Mouse (Mus musculus): ENCODE measurements around the gene Krtap19-9b. TPM values are rescaled to one million over a fixed set of nuclear protein-coding genes. Genes with fewer than 3 reads are reported as not detected.

The Krtap19-9b gene
- polyA plus RNA-seq (2014; fragmentation: Illumina TruSeq; extraction: RNeasy Lipid Tissue Mini Kit (QIAGEN cat#74804); ENCODE audit: insufficient read depth, low read depth, low replicate concordance), result not detected

DNA sequence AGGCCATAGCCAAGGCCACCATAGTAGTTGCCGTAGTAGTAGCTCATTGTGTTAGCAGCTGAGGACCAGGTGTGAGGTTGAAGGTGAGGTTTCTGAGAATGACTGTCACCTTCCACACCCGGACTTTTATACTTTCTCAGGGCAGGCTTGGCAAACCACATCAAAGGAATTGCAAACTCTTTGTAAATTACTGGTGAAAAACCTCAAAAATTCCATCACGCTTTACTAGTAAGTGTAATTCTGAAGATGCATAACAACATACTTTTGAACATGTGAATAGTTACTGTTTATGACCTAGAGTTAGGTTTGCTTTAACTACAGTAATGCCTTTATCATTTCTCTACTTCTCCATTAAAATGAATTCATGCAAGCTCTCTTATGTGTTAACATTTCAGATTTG is at the start of gene Krtap19-9b:
Gene Krtap19-9b, minus strand, starts transcription at position 101 of the 400 bp plus-strand sequence.

DNA sequence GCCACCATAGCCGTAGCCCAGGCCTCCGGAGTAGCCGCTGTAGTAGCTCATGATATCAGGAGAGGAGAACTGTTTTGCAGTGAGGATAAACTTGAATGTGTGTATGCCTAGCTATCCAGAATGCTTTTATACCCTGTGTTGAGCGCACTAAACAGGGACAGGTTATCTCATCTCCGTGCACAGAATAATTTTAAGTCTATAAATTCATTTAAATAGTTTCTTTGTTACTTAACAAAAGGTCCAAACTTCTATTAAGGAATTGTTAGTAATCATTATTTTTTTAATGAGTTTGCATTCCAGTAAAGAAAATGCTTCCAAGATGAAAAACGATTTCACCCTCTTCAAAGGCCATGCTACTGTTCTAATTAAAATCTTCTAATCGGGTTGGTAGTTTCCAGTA is 30.7 kb upstream of the Krtap19-9b start, which contains the start of gene Krtap16-3:
Gene Krtap16-3, minus strand, starts transcription at position 101 of the 400 bp plus-strand sequence.

GRCm38 (mm10) chr16:88896357-88896756 is 35.7 kb downstream of the Krtap19-9b start, which contains the start of gene Krtap19-5:
TSS of gene Krtap19-5 (minus strand) at chr16:88896457.

DNA sequence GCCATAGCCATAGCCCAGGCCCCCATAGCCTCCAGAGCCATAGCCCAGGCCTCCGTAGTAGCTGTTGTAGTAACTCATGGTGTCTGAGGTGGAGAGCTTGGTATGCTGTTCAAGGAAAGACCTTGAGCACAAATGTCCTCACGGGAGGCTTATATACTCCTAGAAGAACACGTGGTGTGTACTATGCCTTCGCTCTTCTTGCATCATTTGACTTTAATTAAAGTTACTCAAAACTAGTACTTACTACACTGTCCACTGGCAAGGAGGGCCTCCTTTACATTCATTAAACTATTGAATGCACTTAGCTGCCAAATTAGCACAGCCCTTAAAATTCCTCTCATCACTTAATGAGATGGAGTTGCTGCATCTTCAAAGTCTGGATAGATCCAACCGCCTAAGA is 47.1 kb downstream of the Krtap19-9b start, which contains the start of gene Krtap19-4:
Gene Krtap19-4, minus strand, starts transcription at position 101 of the 400 bp plus-strand sequence.

Other genes with a start within 250 kb of the Krtap19-9b start
- not detected for gene 2310061N02Rik, start 224.3 kb downstream of the Krtap19-9b start, polyA plus RNA-seq (2014; fragmentation: Illumina TruSeq; extraction: RNeasy Lipid Tissue Mini Kit (QIAGEN cat#74804); ENCODE audit: insufficient read depth, low read depth, low replicate concordance)
- not detected for gene Krtap13-1, start 203.4 kb downstream of the Krtap19-9b start, polyA plus RNA-seq (2014; fragmentation: Illumina TruSeq; extraction: RNeasy Lipid Tissue Mini Kit (QIAGEN cat#74804); ENCODE audit: insufficient read depth, low read depth, low replicate concordance)
- gene Krtap13, start 180.6 kb downstream of the Krtap19-9b start, polyA plus RNA-seq (2014; fragmentation: Illumina TruSeq; extraction: RNeasy Lipid Tissue Mini Kit (QIAGEN cat#74804); ENCODE audit: insufficient read depth, low read depth, low replicate concordance), result not detected
- gene 2310034C09Rik, start 173.4 kb downstream of the Krtap19-9b start, polyA plus RNA-seq (2014; fragmentation: Illumina TruSeq; extraction: RNeasy Lipid Tissue Mini Kit (QIAGEN cat#74804); ENCODE audit: insufficient read depth, low read depth, low replicate concordance), result not detected
- gene 2310057N15Rik, start 158.1 kb downstream of the Krtap19-9b start, polyA plus RNA-seq (2014; fragmentation: Illumina TruSeq; extraction: RNeasy Lipid Tissue Mini Kit (QIAGEN cat#74804); ENCODE audit: insufficient read depth, low read depth, low replicate concordance), result not detected
- gene Gm5965, start 154.4 kb downstream of the Krtap19-9b start, polyA plus RNA-seq (2014; fragmentation: Illumina TruSeq; extraction: RNeasy Lipid Tissue Mini Kit (QIAGEN cat#74804); ENCODE audit: insufficient read depth, low read depth, low replicate concordance), result not detected
- not detected for gene Gm20741, start 120.0 kb downstream of the Krtap19-9b start, polyA plus RNA-seq (2014; fragmentation: Illumina TruSeq; extraction: RNeasy Lipid Tissue Mini Kit (QIAGEN cat#74804); ENCODE audit: insufficient read depth, low read depth, low replicate concordance)
- gene Krtap15, start 112.0 kb downstream of the Krtap19-9b start, polyA plus RNA-seq (2014; fragmentation: Illumina TruSeq; extraction: RNeasy Lipid Tissue Mini Kit (QIAGEN cat#74804); ENCODE audit: insufficient read depth, low read depth, low replicate concordance), result not detected
- not detected for gene Krtap14, start 106.1 kb downstream of the Krtap19-9b start, polyA plus RNA-seq (2014; fragmentation: Illumina TruSeq; extraction: RNeasy Lipid Tissue Mini Kit (QIAGEN cat#74804); ENCODE audit: insufficient read depth, low read depth, low replicate concordance)
- not detected for gene Krtap19-1, start 62.9 kb downstream of the Krtap19-9b start, polyA plus RNA-seq (2014; fragmentation: Illumina TruSeq; extraction: RNeasy Lipid Tissue Mini Kit (QIAGEN cat#74804); ENCODE audit: insufficient read depth, low read depth, low replicate concordance)
- not detected for gene Krtap19-2, start 58.0 kb downstream of the Krtap19-9b start, polyA plus RNA-seq (2014; fragmentation: Illumina TruSeq; extraction: RNeasy Lipid Tissue Mini Kit (QIAGEN cat#74804); ENCODE audit: insufficient read depth, low read depth, low replicate concordance)
- gene Krtap19-3, start 54.2 kb downstream of the Krtap19-9b start, polyA plus RNA-seq (2014; fragmentation: Illumina TruSeq; extraction: RNeasy Lipid Tissue Mini Kit (QIAGEN cat#74804); ENCODE audit: insufficient read depth, low read depth, low replicate concordance), result not detected
- not detected for gene Krtap19-4, start 47.2 kb downstream of the Krtap19-9b start, polyA plus RNA-seq (2014; fragmentation: Illumina TruSeq; extraction: RNeasy Lipid Tissue Mini Kit (QIAGEN cat#74804); ENCODE audit: insufficient read depth, low read depth, low replicate concordance)
- gene Krtap19-5, start 35.8 kb downstream of the Krtap19-9b start, polyA plus RNA-seq (2014; fragmentation: Illumina TruSeq; extraction: RNeasy Lipid Tissue Mini Kit (QIAGEN cat#74804); ENCODE audit: insufficient read depth, low read depth, low replicate concordance), result not detected
- gene Krtap16-3, start 30.6 kb upstream of the Krtap19-9b start, polyA plus RNA-seq (2014; fragmentation: Illumina TruSeq; extraction: RNeasy Lipid Tissue Mini Kit (QIAGEN cat#74804); ENCODE audit: insufficient read depth, low read depth, low replicate concordance), result not detected
- not detected for gene Krtap22-2, start 78.5 kb upstream of the Krtap19-9b start, polyA plus RNA-seq (2014; fragmentation: Illumina TruSeq; extraction: RNeasy Lipid Tissue Mini Kit (QIAGEN cat#74804); ENCODE audit: insufficient read depth, low read depth, low replicate concordance)
- not detected for gene Gm10229, start 83.0 kb upstream of the Krtap19-9b start, polyA plus RNA-seq (2014; fragmentation: Illumina TruSeq; extraction: RNeasy Lipid Tissue Mini Kit (QIAGEN cat#74804); ENCODE audit: insufficient read depth, low read depth, low replicate concordance)
- not detected for gene Krtap6-1, start 99.4 kb upstream of the Krtap19-9b start, polyA plus RNA-seq (2014; fragmentation: Illumina TruSeq; extraction: RNeasy Lipid Tissue Mini Kit (QIAGEN cat#74804); ENCODE audit: insufficient read depth, low read depth, low replicate concordance)
- not detected for gene Gm10228, start 109.2 kb upstream of the Krtap19-9b start, polyA plus RNA-seq (2014; fragmentation: Illumina TruSeq; extraction: RNeasy Lipid Tissue Mini Kit (QIAGEN cat#74804); ENCODE audit: insufficient read depth, low read depth, low replicate concordance)
- not detected for gene Krtap6-5, start 115.6 kb upstream of the Krtap19-9b start, polyA plus RNA-seq (2014; fragmentation: Illumina TruSeq; extraction: RNeasy Lipid Tissue Mini Kit (QIAGEN cat#74804); ENCODE audit: insufficient read depth, low read depth, low replicate concordance)
- not detected for gene 1110025L11Rik, start 131.7 kb upstream of the Krtap19-9b start, polyA plus RNA-seq (2014; fragmentation: Illumina TruSeq; extraction: RNeasy Lipid Tissue Mini Kit (QIAGEN cat#74804); ENCODE audit: insufficient read depth, low read depth, low replicate concordance)
- gene Krtap6-3, start 151.8 kb upstream of the Krtap19-9b start, polyA plus RNA-seq (2014; fragmentation: Illumina TruSeq; extraction: RNeasy Lipid Tissue Mini Kit (QIAGEN cat#74804); ENCODE audit: insufficient read depth, low read depth, low replicate concordance), result not detected
- gene Gm6358, start 208.6 kb upstream of the Krtap19-9b start, polyA plus RNA-seq (2014; fragmentation: Illumina TruSeq; extraction: RNeasy Lipid Tissue Mini Kit (QIAGEN cat#74804); ENCODE audit: insufficient read depth, low read depth, low replicate concordance), result not detected
- gene Gm10061, start 218.8 kb upstream of the Krtap19-9b start, polyA plus RNA-seq (2014; fragmentation: Illumina TruSeq; extraction: RNeasy Lipid Tissue Mini Kit (QIAGEN cat#74804); ENCODE audit: insufficient read depth, low read depth, low replicate concordance), result not detected
- gene Gm9789, start 225.7 kb upstream of the Krtap19-9b start, polyA plus RNA-seq (2014; fragmentation: Illumina TruSeq; extraction: RNeasy Lipid Tissue Mini Kit (QIAGEN cat#74804); ENCODE audit: insufficient read depth, low read depth, low replicate concordance), result not detected
- not detected for gene Gm7735, start 237.2 kb upstream of the Krtap19-9b start, polyA plus RNA-seq (2014; fragmentation: Illumina TruSeq; extraction: RNeasy Lipid Tissue Mini Kit (QIAGEN cat#74804); ENCODE audit: insufficient read depth, low read depth, low replicate concordance)
- not detected for gene 1110057P08Rik, start 242.5 kb upstream of the Krtap19-9b start, polyA plus RNA-seq (2014; fragmentation: Illumina TruSeq; extraction: RNeasy Lipid Tissue Mini Kit (QIAGEN cat#74804); ENCODE audit: insufficient read depth, low read depth, low replicate concordance)